Mouse (Mus musculus) liver, adult 10 weeks (tissue): ENCODE measurements around the gene Olfr1109. TPM values are rescaled to one million over a fixed set of nuclear protein-coding genes. Genes with fewer than 3 reads are reported as not detected.

Experiments
- polyA plus RNA-seq: library from polyadenylated mRNA; stranded (reverse); fragments of 350-450 nt; fragmentation: Illumina TruSeq; extraction: RNeasy Lipid Tissue Mini Kit (QIAGEN cat#74804); gene quantifications from one replicate; pipeline ENCODE4 v1.2.3, GENCODE M21; 2014; ENCODE audit warnings: low read depth, low replicate concordance

Gene Olfr1109
- not detected for polyA plus RNA-seq

DNA sequence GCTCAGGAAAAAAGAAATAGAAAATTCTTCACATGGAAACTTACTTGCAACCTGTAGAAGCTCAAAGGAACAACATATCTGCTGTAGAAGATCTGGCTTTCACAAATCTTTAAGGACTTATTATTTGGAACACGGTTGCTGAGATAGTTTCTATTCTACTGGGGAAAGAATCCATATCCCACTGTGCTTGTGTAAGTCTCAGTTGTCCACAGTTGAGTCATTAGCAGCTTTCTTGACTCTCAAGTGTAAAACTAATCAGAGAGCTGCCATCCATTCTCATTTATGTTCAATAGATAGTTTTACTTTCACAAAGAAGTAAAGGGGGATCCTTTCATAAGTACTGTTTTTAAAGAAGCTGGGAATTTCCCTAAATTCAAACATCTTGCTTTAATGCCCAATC is at the start of gene Olfr1109:
Gene Olfr1109, minus strand, starts transcription at position 101 of the 400 bp plus-strand sequence.

DNA sequence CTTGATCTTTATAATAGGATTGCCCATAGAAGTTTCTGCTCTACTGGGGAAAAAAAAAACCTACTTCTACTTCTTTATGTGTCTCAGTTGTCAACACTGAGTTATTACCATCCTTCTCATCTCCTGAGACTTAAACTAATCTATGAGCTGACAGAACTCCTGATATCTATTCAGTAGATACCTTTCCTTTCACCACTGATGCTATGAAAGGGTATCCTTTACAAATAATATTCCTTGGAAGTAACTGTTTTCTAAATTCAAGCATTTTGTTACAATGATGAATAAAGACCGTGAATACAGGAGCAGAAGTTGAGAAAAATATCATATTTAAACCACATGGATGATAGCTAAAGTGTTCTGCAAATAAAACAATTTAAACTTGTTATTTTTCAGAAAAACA is 44.4 kb upstream of the Olfr1109 start, which contains the start of gene Olfr1110:
Gene Olfr1110, minus strand, starts transcription at position 101 of the 400 bp plus-strand sequence.

DNA sequence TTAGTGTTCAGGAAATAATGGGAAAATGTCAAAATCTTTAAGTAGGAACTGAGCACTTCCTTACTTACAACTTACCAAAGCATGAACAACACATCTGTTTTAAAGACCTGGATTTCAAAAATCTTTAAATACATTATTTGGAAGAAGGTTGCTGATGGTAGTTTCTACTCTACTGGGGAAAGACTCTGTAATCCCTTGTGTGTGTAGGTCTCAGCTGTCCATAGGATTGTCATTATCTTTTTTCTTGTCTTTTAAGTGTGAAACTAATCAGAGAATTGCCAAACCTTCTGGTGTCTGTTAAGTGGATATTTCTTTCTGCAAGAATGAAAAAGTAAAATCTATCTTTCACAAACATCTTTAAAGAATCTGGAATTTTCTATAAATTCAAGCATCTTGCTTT is 18.7 kb upstream of the Olfr1109 start, which contains the start of gene Olfr259:
Gene Olfr259, minus strand, starts transcription at position 101 of the 400 bp plus-strand sequence.

DNA sequence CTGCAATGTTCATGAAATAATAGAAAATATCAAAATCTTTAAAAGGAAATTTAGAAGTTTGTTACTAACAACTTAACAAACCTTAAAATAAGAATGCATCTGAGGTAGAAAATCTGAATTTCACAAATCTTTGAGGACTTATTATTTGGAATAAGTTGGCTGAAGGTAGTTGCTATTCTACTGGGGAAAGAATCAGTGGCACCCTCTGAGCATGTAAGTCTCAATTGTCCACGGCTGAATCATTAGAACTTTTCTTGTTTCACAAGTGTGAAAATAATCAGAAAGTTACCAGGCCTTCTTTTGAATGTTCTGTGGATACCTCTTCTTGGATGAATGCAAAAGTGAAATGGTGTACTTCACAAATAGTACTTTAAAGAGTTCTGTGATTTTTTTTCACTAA is 20.1 kb downstream of the Olfr1109 start, which contains the start of gene Olfr1107:
Gene Olfr1107, minus strand, starts transcription at position 101 of the 400 bp plus-strand sequence.

DNA sequence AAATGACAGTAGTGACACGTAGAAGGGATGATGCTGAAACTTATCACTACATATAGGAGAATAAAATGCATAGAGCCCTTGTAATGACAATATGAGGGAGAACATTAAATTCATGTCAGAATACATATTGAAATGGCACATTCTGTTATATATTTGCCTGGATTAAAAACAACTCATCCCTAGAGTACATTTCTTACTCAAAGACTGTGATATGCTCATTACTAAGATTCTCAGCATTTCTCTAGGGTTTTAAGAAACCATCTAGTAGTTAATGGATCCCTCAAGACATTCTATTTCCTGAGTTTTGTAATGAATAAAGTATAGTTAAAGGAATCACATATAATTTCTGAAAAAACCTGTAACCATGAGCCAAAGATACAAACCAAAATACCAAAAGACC is 43.6 kb downstream of the Olfr1109 start, which contains the start of gene Olfr1106:
Gene Olfr1106, minus strand, starts transcription at position 101 of the 400 bp plus-strand sequence.

Other genes with a start within 250 kb of the Olfr1109 start
- gene Olfr1095, start 244.3 kb downstream of the Olfr1109 start, polyA plus RNA-seq, result not detected
- gene Gm13723, start 221.2 kb downstream of the Olfr1109 start, polyA plus RNA-seq, result not detected
- gene Olfr1097, start 203.8 kb downstream of the Olfr1109 start, polyA plus RNA-seq, result not detected
- not detected for gene Olfr1098, start 171.5 kb downstream of the Olfr1109 start, polyA plus RNA-seq
- gene Olfr1099, start 135.3 kb downstream of the Olfr1109 start, polyA plus RNA-seq, result not detected
- not detected for gene Olfr1100, start 116.1 kb downstream of the Olfr1109 start, polyA plus RNA-seq
- not detected for gene Olfr1101, start 104.8 kb downstream of the Olfr1109 start, polyA plus RNA-seq
- gene Olfr1102, start 97.6 kb downstream of the Olfr1109 start, polyA plus RNA-seq, result not detected
- not detected for gene Olfr1104, start 68.9 kb downstream of the Olfr1109 start, polyA plus RNA-seq
- gene Olfr1105, start 59.5 kb downstream of the Olfr1109 start, polyA plus RNA-seq, result not detected
- gene Olfr1106, start 43.7 kb downstream of the Olfr1109 start, polyA plus RNA-seq, result not detected
- gene Olfr1107, start 20.2 kb downstream of the Olfr1109 start, polyA plus RNA-seq, result not detected
- not detected for gene Olfr259, start 18.6 kb upstream of the Olfr1109 start, polyA plus RNA-seq
- gene Olfr1110, start 44.3 kb upstream of the Olfr1109 start, polyA plus RNA-seq, result not detected
- not detected for gene Olfr1111, start 56.6 kb upstream of the Olfr1109 start, polyA plus RNA-seq
- not detected for gene Olfr1112, start 91.8 kb upstream of the Olfr1109 start, polyA plus RNA-seq
- gene Olfr1113, start 113.0 kb upstream of the Olfr1109 start, polyA plus RNA-seq, result not detected
- not detected for gene Olfr1115, start 152.0 kb upstream of the Olfr1109 start, polyA plus RNA-seq
- not detected for gene Olfr1116, start 171.5 kb upstream of the Olfr1109 start, polyA plus RNA-seq
- gene Olfr1118, start 211.6 kb upstream of the Olfr1109 start, polyA plus RNA-seq, result not detected